Mouse (Mus musculus): ENCODE measurements at regions not wholly inside any gene's neighbourhood (a gene's known extent, or its start where the extent isn't known, plus 50 kb on each side); places are given as distances from the start of the nearest gene placed in this dataset.

GRCm38 (mm10) chr1:79921890-79922289, 60.9 kb upstream of the Serpine2 start:
- ATAC-seq (replicated peaks; ENCODE audit: insufficient number of reproducible peaks, low FRiP score, low TSS enrichment), result no peak
- WGBS (ENCODE audit: insufficient replicate concordance), result 78% methylated on average over 3 of the region's 3 CpGs
- H3K4me1 ChIP-seq (ENCODE audit: control insufficient read depth, insufficient read depth, low read length), result no peaks in the 10 kb centered on the region

GRCm38 (mm10) chr1:79921333-79921732, 60.4 kb upstream of the Serpine2 start:
- Histone ChIP-seq H3K9me3 (replicated peaks; ENCODE audit: control insufficient read depth, low read length) (no peaks in the 10 kb centered on the region), H3K9ac (ENCODE audit: low read depth, low read length) (no peak overlapping the region), H3K36me3 (ENCODE audit: control insufficient read depth, insufficient read depth, low read length) (no peaks in the 10 kb centered on the region), H3K27me3 (ENCODE audit: control insufficient read depth, insufficient read depth, low read length) (no peaks in the 10 kb centered on the region), H3K4me1 (ENCODE audit: control insufficient read depth, insufficient read depth, low read length) (no peaks in the 10 kb centered on the region), H3K4me2 (no peak overlapping the region), H3K4me3 (ENCODE audit: low read depth, low read length) (no peak overlapping the region), H3K27ac (ENCODE audit: low read depth, low read length) (no peak overlapping the region)
- 89% methylated on average over 3 of the region's 3 CpGs for whole genome bisulfite sequencing (ENCODE audit: insufficient replicate concordance)
- ATAC-seq (replicated peaks; ENCODE audit: insufficient number of reproducible peaks, low FRiP score, low TSS enrichment), result no peak

More at GRCm38 (mm10) chr1:79921890-79922289, 60.9 kb upstream of the Serpine2 start:
- H3K27ac ChIP-seq (ENCODE audit: low read depth, low read length), result no peak overlapping the region
- H3K27me3 ChIP-seq (ENCODE audit: control insufficient read depth, insufficient read depth, low read length), result no peaks in the 10 kb centered on the region
- H3K4me3 ChIP-seq (ENCODE audit: low read depth, low read length), result no peak overlapping the region
- H3K4me2 ChIP-seq, result no peak overlapping the region
- no peaks in the 10 kb centered on the region for H3K9me3 ChIP-seq (replicated peaks; ENCODE audit: control insufficient read depth, low read length)
- H3K36me3 ChIP-seq (ENCODE audit: control insufficient read depth, insufficient read depth, low read length), result no peaks in the 10 kb centered on the region
- H3K9ac ChIP-seq (ENCODE audit: low read depth, low read length), result no peak overlapping the region

DNA sequence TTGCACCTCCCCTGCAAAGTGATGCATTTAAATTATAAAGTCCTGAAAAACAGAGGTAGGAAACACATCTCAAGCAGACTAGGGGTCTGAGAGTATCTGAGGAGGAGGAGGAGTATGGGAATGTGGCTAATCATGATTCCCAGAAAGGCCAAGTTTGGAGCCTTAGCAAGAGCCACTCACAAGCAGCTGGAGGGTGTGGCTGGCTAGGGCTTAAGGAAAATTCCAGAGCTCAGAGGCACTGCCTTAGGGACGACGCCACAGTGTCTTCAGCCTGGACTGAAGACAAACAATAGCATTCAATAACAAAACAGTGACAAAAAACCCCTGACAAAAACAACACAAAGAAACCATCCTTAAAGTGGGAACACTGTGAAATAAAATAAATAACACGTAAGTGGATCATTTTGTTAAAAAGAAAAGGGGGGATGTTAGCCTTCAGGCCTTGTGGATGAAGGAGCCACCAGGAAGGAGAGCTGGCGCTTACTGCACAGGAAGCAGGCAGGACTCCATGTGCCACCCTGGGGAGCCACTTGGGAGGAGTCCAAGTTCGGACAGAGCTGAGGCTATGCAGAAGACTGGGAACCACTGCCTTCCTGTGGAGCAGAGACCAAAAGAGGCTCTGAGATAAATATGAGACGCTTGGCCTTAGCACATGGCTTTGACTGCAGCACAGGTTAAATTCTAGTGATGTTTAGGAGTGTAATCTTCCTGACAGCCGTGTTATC, 56.6 kb upstream of the Serpine2 start:
- Histone ChIP-seq H3K4me1 (ENCODE audit: control insufficient read depth, insufficient read depth, low read length) (no peaks in the 10 kb centered on the region), H3K27me3 (ENCODE audit: control insufficient read depth, insufficient read depth, low read length) (no peaks in the 10 kb centered on the region), H3K4me3 (ENCODE audit: low read depth, low read length) (no peak overlapping the region), H3K9me3 (replicated peaks; ENCODE audit: control insufficient read depth, low read length) (no peaks in the 10 kb centered on the region), H3K9ac (ENCODE audit: low read depth, low read length) (no peak overlapping the region), H3K4me2 (no peak overlapping the region), H3K27ac (ENCODE audit: low read depth, low read length) (no peak overlapping the region), H3K36me3 (ENCODE audit: control insufficient read depth, insufficient read depth, low read length) (no peaks in the 10 kb centered on the region)
- no peak for ATAC-seq (replicated peaks; ENCODE audit: insufficient number of reproducible peaks, low FRiP score, low TSS enrichment)
- WGBS (ENCODE audit: insufficient replicate concordance), result 59% methylated on average over 7 of the region's 7 CpGs
